Mouse (Mus musculus): ENCODE data around the gene Rab37. TPM values are rescaled to one million over a fixed set of nuclear protein-coding genes. Genes with fewer than 3 reads are reported as not detected.

The Rab37 gene
- polyA plus RNA-seq, 1 experiment from 2014 or later = 1.4 TPM

DNA sequence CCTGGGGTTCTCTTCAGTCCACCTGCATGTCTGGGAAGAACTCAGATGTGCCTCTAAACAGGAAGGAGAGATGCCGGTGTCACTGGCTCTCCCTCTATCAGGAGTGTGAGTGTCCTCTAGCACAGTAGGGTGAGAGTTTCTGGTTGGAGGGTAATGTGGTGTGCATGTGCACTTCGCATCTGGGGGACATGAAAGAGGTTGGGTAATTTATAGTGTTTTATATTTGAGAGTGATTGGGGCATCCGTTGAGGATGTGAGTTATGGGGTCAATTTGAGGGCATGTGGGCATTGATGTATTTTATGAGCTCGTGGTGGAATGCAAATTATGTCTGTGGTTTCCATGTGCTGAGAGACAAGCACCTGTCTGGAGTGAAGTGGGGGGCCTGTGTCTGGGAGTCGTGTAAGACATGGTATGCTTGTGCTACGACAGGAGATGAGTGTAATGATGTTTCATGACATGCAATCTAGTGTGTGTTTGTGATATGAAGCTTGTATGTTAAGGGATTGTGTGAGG lies 59.6 kb downstream of the Rab37 start:
- no peak overlapping the region for H3K4me2 ChIP-seq (ENCODE audit: low read depth, low read length)
- no peak overlapping the region for H3K27ac ChIP-seq (replicated peaks; ENCODE audit: low read depth, low read length)
- H3K4me1 ChIP-seq (ENCODE audit: control insufficient read depth, insufficient read depth, low read length) = no peaks in the 10 kb centered on the region; the same call in 1 of the 2 replicates
- no peak for DNase-seq (ENCODE audit: low spot score)
- peaks cover 4% of the 10 kb centered on the region; the same call in 1 of the 2 replicates for H3K27me3 ChIP-seq (ENCODE audit: control insufficient read depth, insufficient read depth, low read length)
- ATAC-seq (replicated peaks; ENCODE audit: insufficient number of reproducible peaks, low FRiP score, low TSS enrichment, low read depth) = no peak
- WGBS = 77% methylated on average over 6 of the region's 6 CpGs
- H3K36me3 ChIP-seq (replicated peaks; ENCODE audit: control insufficient read depth, insufficient read depth, low read depth, low read length) = no peaks in the 10 kb centered on the region
- no peak overlapping the region for H3K4me3 ChIP-seq (ENCODE audit: low read depth, low read length)
- no peak overlapping the region for H3K9ac ChIP-seq (replicated peaks; ENCODE audit: low read length)
- H3K9me3 ChIP-seq (replicated peaks; ENCODE audit: control insufficient read depth, low read length) = no peaks in the 10 kb centered on the region

GRCm38 (mm10) chr11:115151755-115152429 lies 60.7 kb downstream of the Rab37 start:
- ATAC-seq (replicated peaks; ENCODE audit: insufficient number of reproducible peaks, low FRiP score, low TSS enrichment, low read depth) (peak; percentile 29; the same call in 1 of the 2 replicates), DNase-seq (ENCODE audit: low spot score) (peak; percentile 91)
- H3K36me3 ChIP-seq (replicated peaks; ENCODE audit: control insufficient read depth, insufficient read depth, low read depth, low read length) = no peaks in the 10 kb centered on the region
- 7% methylated on average over 15 of the region's 15 CpGs for WGBS
- peaks cover 4% of the 10 kb centered on the region; the same call in 1 of the 2 replicates for H3K27me3 ChIP-seq (ENCODE audit: control insufficient read depth, insufficient read depth, low read length)
- H3K9me3 ChIP-seq (replicated peaks; ENCODE audit: control insufficient read depth, low read length) = no peaks in the 10 kb centered on the region
- H3K9ac ChIP-seq (replicated peaks; ENCODE audit: low read length) = peak overlapping the region; percentile 59
- H3K4me2 ChIP-seq (ENCODE audit: low read depth, low read length) = peak overlapping the region; percentile 56
- peak overlapping the region; percentile 28; the same call in 1 of the 2 replicates for H3K4me3 ChIP-seq (ENCODE audit: low read depth, low read length)
- no peaks in the 10 kb centered on the region; the same call in 1 of the 2 replicates for H3K4me1 ChIP-seq (ENCODE audit: control insufficient read depth, insufficient read depth, low read length)
- H3K27ac ChIP-seq (replicated peaks; ENCODE audit: low read depth, low read length) = no peak overlapping the region

- H3K27me3 ChIP-seq (ENCODE audit: control insufficient read depth, insufficient read depth, low read length) = peaks cover 4% of the 10 kb centered on the region; the same call in 1 of the 2 replicates
- no peak overlapping the region for H3K4me2 ChIP-seq (ENCODE audit: low read depth, low read length)
- H3K9me3 ChIP-seq (replicated peaks; ENCODE audit: control insufficient read depth, low read length) = no peaks in the 10 kb centered on the region
These were observed 61.9 kb downstream of the Rab37 start for GRCm38 (mm10) chr11:115153088-115153487.

DNA sequence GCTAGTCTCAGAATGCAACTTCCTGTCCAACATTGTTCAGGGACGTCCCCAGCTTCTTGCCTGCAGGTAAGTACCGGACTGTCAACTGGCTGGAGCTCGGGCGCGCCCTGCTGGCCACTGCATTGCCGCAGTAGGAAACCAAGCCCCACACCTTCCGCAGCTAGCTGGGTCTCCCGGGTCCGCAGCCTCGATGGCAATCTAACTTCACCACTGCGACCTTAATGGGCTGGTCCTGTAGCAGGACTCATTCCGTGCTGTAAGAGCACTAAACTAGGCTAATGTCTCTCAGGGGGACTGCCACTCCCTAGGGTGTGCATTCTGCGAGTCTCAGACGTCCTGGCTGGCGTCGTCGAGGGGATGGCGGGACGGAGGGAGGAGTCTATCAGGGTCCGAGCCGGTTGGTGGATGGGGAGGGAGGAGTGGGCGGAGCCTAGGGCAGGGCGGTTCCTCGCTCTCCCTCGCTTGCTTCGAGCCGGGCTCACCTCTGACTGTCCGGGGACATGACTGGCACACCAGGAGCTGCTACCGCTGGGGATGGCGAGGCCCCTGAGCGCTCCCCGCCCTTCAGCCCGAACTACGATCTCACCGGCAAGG lies 62.6 kb downstream of the Rab37 start:
- Histone ChIP-seq H3K27ac (replicated peaks; ENCODE audit: low read depth, low read length) (no peak overlapping the region), H3K4me1 (ENCODE audit: control insufficient read depth, insufficient read depth, low read length) (no peaks in the 10 kb centered on the region; the same call in 1 of the 2 replicates), H3K4me2 (ENCODE audit: low read depth, low read length) (peak overlapping the region; percentile 39), H3K4me3 (ENCODE audit: low read depth, low read length) (peak overlapping the region; percentile 26), H3K9me3 (replicated peaks; ENCODE audit: control insufficient read depth, low read length) (no peaks in the 10 kb centered on the region), H3K27me3 (ENCODE audit: control insufficient read depth, insufficient read depth, low read length) (peaks cover 4% of the 10 kb centered on the region; the same call in 1 of the 2 replicates), H3K9ac (replicated peaks; ENCODE audit: low read length) (no peak overlapping the region; the same call in 1 of the 2 replicates), H3K36me3 (replicated peaks; ENCODE audit: control insufficient read depth, insufficient read depth, low read depth, low read length) (no peaks in the 10 kb centered on the region)
- WGBS = under 1% methylated on average over 34 of the region's 35 CpGs
- ATAC-seq (replicated peaks; ENCODE audit: insufficient number of reproducible peaks, low FRiP score, low TSS enrichment, low read depth) = peak; percentile 57
- DNase-seq (ENCODE audit: low spot score) = peak; percentile 76

More at GRCm38 (mm10) chr11:115153088-115153487, 61.9 kb downstream of the Rab37 start:
- Histone ChIP-seq H3K9ac (replicated peaks; ENCODE audit: low read length) (no peak overlapping the region), H3K36me3 (replicated peaks; ENCODE audit: control insufficient read depth, insufficient read depth, low read depth, low read length) (no peaks in the 10 kb centered on the region), H3K4me3 (ENCODE audit: low read depth, low read length) (no peak overlapping the region), H3K4me1 (ENCODE audit: control insufficient read depth, insufficient read depth, low read length) (no peaks in the 10 kb centered on the region; the same call in 1 of the 2 replicates), H3K27ac (replicated peaks; ENCODE audit: low read depth, low read length) (no peak overlapping the region)
- 76% methylated on average over 9 of the region's 9 CpGs for WGBS
- ATAC-seq (replicated peaks; ENCODE audit: insufficient number of reproducible peaks, low FRiP score, low TSS enrichment, low read depth) (no peak), DNase-seq (ENCODE audit: low spot score) (no peak)

DNA sequence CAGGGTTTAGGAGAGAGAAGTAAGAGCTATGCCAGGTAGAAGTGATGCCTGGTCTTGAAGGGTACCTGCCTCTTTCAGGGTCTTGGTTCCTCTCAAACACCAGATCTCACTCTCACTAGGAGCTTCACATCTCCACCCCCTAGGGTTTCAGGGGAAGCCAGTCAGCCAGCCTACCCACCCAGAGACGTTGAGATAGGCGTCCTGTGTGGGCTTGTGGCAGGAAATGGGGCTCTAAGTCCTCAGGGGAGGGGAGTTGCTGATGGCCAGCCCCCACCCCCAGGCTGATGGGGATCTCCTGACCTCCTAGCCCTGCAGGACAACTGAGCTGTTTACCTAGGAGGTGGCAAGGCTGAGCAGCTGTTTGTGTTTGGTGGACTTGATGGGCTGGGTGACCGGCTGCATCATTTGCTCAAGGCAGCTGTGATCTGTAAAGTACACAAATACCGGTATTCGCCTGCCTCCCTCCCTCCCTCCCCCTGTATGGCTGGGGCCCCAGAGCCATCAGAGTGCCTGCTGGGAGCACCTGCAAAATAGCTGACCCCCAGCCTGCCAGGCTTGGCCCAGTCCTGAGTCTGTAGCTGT lies 63.9 kb downstream of the Rab37 start:
- Histone ChIP-seq H3K4me1 (ENCODE audit: control insufficient read depth, insufficient read depth, low read length) (no peaks in the 10 kb centered on the region; the same call in 1 of the 2 replicates), H3K27ac (replicated peaks; ENCODE audit: low read depth, low read length) (no peak overlapping the region), H3K27me3 (ENCODE audit: control insufficient read depth, insufficient read depth, low read length) (peaks cover 4% of the 10 kb centered on the region; the same call in 1 of the 2 replicates), H3K4me2 (ENCODE audit: low read depth, low read length) (no peak overlapping the region), H3K4me3 (ENCODE audit: low read depth, low read length) (no peak overlapping the region), H3K9me3 (replicated peaks; ENCODE audit: control insufficient read depth, low read length) (no peaks in the 10 kb centered on the region), H3K36me3 (replicated peaks; ENCODE audit: control insufficient read depth, insufficient read depth, low read depth, low read length) (no peaks in the 10 kb centered on the region), H3K9ac (replicated peaks; ENCODE audit: low read length) (no peak overlapping the region)
- no peak for ATAC-seq (replicated peaks; ENCODE audit: insufficient number of reproducible peaks, low FRiP score, low TSS enrichment, low read depth)
- DNase-seq (ENCODE audit: low spot score) = no peak
- 4% methylated on average over 5 of the region's 5 CpGs for WGBS

- Histone ChIP-seq H3K4me1 (ENCODE audit: control insufficient read depth, insufficient read depth, low read length) (no peaks in the 10 kb centered on the region; the same call in 1 of the 2 replicates), H3K4me2 (ENCODE audit: low read depth, low read length) (no peak overlapping the region), H3K27me3 (ENCODE audit: control insufficient read depth, insufficient read depth, low read length) (peaks cover 11% of the 10 kb centered on the region; the same call in 1 of the 2 replicates), H3K4me3 (ENCODE audit: low read depth, low read length) (no peak overlapping the region), H3K36me3 (replicated peaks; ENCODE audit: control insufficient read depth, insufficient read depth, low read depth, low read length) (no peaks in the 10 kb centered on the region), H3K27ac (replicated peaks; ENCODE audit: low read depth, low read length) (no peak overlapping the region), H3K9ac (replicated peaks; ENCODE audit: low read length) (peak overlapping the region; percentile 1; the same call in 1 of the 2 replicates), H3K9me3 (replicated peaks; ENCODE audit: control insufficient read depth, low read length) (no peaks in the 10 kb centered on the region)
- DNase-seq (ENCODE audit: low spot score) (peak; percentile 17), ATAC-seq (replicated peaks; ENCODE audit: insufficient number of reproducible peaks, low FRiP score, low TSS enrichment, low read depth) (no peak)
- WGBS = 29% methylated on average over 12 of the region's 12 CpGs
These were observed 66.9 kb downstream of the Rab37 start for GRCm38 (mm10) chr11:115157933-115158719.

DNA sequence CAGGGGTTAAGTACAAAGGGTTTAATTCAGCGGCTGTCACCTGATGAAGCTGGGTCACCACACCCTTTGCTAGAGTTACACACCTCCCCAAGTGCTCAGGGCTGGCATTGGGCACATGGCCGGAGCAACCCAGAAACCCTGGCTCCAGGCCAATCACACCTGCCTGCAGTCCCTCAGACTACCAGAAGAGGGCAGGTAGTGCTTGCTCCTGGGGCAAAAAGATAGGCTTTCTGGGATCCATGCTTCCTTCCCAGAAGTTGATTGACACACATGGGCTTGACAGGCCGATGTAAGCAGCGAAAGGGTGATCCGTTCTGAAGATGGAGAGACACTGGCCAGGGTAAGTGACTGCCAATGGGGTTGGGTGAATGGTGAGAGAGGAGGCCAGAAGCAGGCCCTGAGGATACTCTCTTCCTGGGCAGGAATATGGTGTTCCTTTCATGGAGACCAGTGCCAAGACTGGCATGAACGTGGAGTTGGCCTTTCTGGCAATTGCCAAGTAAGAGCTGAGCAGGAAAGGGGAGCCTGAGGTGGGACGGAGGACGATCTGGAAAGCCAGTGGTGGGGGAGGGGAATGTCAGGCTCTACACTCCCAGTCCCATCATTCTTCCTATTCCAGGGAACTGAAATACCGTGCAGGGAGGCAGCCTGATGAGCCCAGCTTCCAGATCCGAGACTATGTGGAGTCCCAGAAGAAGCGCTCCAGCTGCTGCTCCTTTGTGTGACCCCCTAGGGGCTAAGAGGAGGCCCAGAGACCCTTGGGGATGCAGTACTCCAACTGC lies 69.0 kb downstream of the Rab37 start:
- Histone ChIP-seq H3K4me1 (ENCODE audit: control insufficient read depth, insufficient read depth, low read length) (no peaks in the 10 kb centered on the region), H3K27ac (replicated peaks; ENCODE audit: low read depth, low read length) (no peak overlapping the region), H3K4me3 (ENCODE audit: low read depth, low read length) (no peak overlapping the region), H3K4me2 (ENCODE audit: low read depth, low read length) (no peak overlapping the region), H3K9ac (replicated peaks; ENCODE audit: low read length) (no peak overlapping the region), H3K36me3 (replicated peaks; ENCODE audit: control insufficient read depth, insufficient read depth, low read depth, low read length) (no peaks in the 10 kb centered on the region), H3K9me3 (replicated peaks; ENCODE audit: control insufficient read depth, low read length) (no peaks in the 10 kb centered on the region), H3K27me3 (ENCODE audit: control insufficient read depth, insufficient read depth, low read length) (peaks cover 23% of the 10 kb centered on the region)
- 58% methylated on average over 11 of the region's 11 CpGs for WGBS
- ATAC-seq (replicated peaks; ENCODE audit: insufficient number of reproducible peaks, low FRiP score, low TSS enrichment, low read depth) = no peak
- DNase-seq (ENCODE audit: low spot score) = peak; percentile 59
